Mouse (Mus musculus) hindbrain, embryonic 10.5 days (tissue): ENCODE measurements around the gene Pigyl. TPM values are rescaled to one million over a fixed set of nuclear protein-coding genes. Genes with fewer than 3 reads are reported as not detected.

Source experiments
- DNase-seq: peaks from one replicate; pipeline ENCODE4 v3.0.0-alpha.2; 2017; ENCODE audit warnings: low spot score
- H3K27ac ChIP-seq: fragments of 300-500 bp; sonication (generic); 2 replicates; pipeline ENCODE4 v1.5.1; 2016; ENCODE audit warnings: mild to moderate bottlenecking, moderate library complexity
- H3K27me3 ChIP-seq: fragments of 300-500 bp; sonication (generic); 2 replicates; pipeline ENCODE4 v1.6.1; 2016; ENCODE audit warnings: mild to moderate bottlenecking; ENCODE audit not compliant: poor library complexity, insufficient read depth, severe bottlenecking
- H3K36me3 ChIP-seq: fragments of 300-500 bp; sonication (generic); 2 replicates; pipeline ENCODE4 v1.6.1; 2016; ENCODE audit warnings: mild to moderate bottlenecking, moderate library complexity
- H3K4me1 ChIP-seq: fragments of 300-500 bp; sonication (generic); replicated peaks from 2 replicates; pipeline ENCODE4 v1.6.1; 2016; ENCODE audit warnings: mild to moderate bottlenecking
- H3K4me3 ChIP-seq: fragments of 300-500 bp; sonication (generic); 2 replicates; pipeline ENCODE4 v1.5.1; 2016; ENCODE audit warnings: mild to moderate bottlenecking, moderate library complexity
- H3K9me3 ChIP-seq: fragments of 300-500 bp; sonication (generic); 2 replicates; pipeline ENCODE4 v1.6.1; 2016; ENCODE audit warnings: mild to moderate bottlenecking, moderate library complexity
- WGBS: fragments of 180-500 bp; shearing (Covaris S2); methylation state at CpG from one replicate; pipeline ENCODE4 v1.1.7; 2016; 5-methylcytosine and 5-hydroxymethylcytosine counted together
- polyA plus RNA-seq: library from polyadenylated mRNA; unstranded; fragments of >200 nt; fragmentation: Nextera tagmentation; extraction: Ambion mirVana; gene quantifications from 2 replicates; pipeline ENCODE4 v1.2.1, GENCODE M21; 2016

Pigyl gene
- polyA plus RNA-seq, 1 experiment from 2014 or later: 68.3 TPM

GRCm38 (mm10) chr9:22131226-22131981, 25.2 kb upstream of the Pigyl start:
- H3K4me1 ChIP-seq: peaks cover 12% of the 10 kb centered on the region
- H3K36me3 ChIP-seq: no peaks in the 10 kb centered on the region
- H3K4me3 ChIP-seq: peak overlapping the region; percentile 40
- DNase-seq: peak; percentile 37
- H3K27ac ChIP-seq: peak overlapping the region; percentile 62
- no peaks in the 10 kb centered on the region for H3K9me3 ChIP-seq
- 1% methylated on average over 35 of the region's 35 CpGs for WGBS
- peaks cover 71% of the 10 kb centered on the region for H3K27me3 ChIP-seq

- peaks cover 75% of the 10 kb centered on the region for H3K27me3 ChIP-seq
- H3K4me3 ChIP-seq: peak overlapping the region; percentile 40
- H3K27ac ChIP-seq: no peak overlapping the region
- H3K36me3 ChIP-seq: no peaks in the 10 kb centered on the region
- WGBS: 50% methylated on average over 11 of the region's 11 CpGs
- no peaks in the 10 kb centered on the region for H3K9me3 ChIP-seq
- DNase-seq: no peak
- H3K4me1 ChIP-seq: peaks cover 19% of the 10 kb centered on the region
These were observed 24.4 kb upstream of the Pigyl start for GRCm38 (mm10) chr9:22132220-22132619.

GRCm38 (mm10) chr9:22134246-22134890, 22.3 kb upstream of the Pigyl start:
- H3K27me3 ChIP-seq: peaks cover 72% of the 10 kb centered on the region

DNA sequence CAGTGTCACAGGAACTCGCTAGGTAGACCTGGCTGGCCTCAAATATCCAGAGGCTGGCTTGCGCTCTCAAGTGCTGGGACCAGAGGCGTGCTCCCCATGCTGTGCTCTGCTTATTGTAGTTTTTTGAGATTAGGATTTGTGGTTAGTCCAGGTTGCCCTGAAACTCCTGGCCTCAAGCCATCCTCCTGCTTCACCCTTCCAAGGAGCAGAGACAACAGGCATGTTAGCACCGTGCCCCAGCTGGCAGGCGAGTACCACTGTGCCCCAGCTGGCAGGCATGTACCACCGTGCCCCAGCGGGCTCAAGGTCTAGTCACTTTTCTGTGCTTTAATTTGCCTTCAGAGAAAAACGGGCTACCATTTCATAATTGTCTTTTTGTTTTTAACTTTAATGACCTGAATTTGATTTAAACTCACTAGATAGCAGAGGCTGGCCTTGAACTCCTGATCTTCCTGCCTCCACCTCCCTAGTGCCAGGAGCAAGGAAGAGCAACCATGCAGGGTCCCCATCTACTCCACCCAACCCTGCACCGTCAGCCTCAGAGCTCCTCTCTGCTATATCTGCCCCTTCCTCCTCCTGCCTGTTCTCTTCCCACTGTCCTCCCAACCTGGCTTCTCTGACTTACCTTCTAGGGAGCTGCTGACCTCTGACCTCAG, 21.5 kb upstream of the Pigyl start:
- H3K4me1 ChIP-seq: peaks cover 26% of the 10 kb centered on the region
- H3K27ac ChIP-seq: peak overlapping the region; percentile 59
- 82% methylated on average over 9 of the region's 9 CpGs for whole genome bisulfite sequencing
- H3K36me3 ChIP-seq: no peaks in the 10 kb centered on the region
- peak overlapping the region; percentile 21; the same call in 1 of the 2 replicates for H3K4me3 ChIP-seq
- no peaks in the 10 kb centered on the region for H3K9me3 ChIP-seq
- no peak for DNase-seq
- peaks cover 65% of the 10 kb centered on the region for H3K27me3 ChIP-seq

More at GRCm38 (mm10) chr9:22134246-22134890, 22.3 kb upstream of the Pigyl start:
- DNase-seq: no peak
- Histone ChIP-seq H3K4me1 (peaks cover 26% of the 10 kb centered on the region), H3K27ac (peak overlapping the region; percentile 23; the same call in 1 of the 2 replicates), H3K9me3 (no peaks in the 10 kb centered on the region), H3K36me3 (no peaks in the 10 kb centered on the region), H3K4me3 (peak overlapping the region; percentile 21; the same call in 1 of the 2 replicates)
- WGBS: 85% methylated on average over 7 of the region's 7 CpGs

GRCm38 (mm10) chr9:22135644-22136390, 20.8 kb upstream of the Pigyl start, which contains the start of gene Acp5:
Gene Acp5 (minus strand): TSS chr9:22135711.
- H3K27ac ChIP-seq: peak within 1 kb of the TSS; percentile 59
- H3K9me3 ChIP-seq: no peaks in the 10 kb centered on the region
- DNase-seq: no peak
- 70% methylated on average over 7 of the region's 7 CpGs for WGBS
- H3K36me3 ChIP-seq: no peaks in the 10 kb centered on the region
- H3K27me3 ChIP-seq: peaks cover 58% of the 10 kb centered on the region
- H3K4me3 ChIP-seq: peak within 1 kb of the TSS; percentile 21; the same call in 1 of the 2 replicates
- H3K4me1 ChIP-seq: peaks cover 26% of the 10 kb centered on the region

DNA sequence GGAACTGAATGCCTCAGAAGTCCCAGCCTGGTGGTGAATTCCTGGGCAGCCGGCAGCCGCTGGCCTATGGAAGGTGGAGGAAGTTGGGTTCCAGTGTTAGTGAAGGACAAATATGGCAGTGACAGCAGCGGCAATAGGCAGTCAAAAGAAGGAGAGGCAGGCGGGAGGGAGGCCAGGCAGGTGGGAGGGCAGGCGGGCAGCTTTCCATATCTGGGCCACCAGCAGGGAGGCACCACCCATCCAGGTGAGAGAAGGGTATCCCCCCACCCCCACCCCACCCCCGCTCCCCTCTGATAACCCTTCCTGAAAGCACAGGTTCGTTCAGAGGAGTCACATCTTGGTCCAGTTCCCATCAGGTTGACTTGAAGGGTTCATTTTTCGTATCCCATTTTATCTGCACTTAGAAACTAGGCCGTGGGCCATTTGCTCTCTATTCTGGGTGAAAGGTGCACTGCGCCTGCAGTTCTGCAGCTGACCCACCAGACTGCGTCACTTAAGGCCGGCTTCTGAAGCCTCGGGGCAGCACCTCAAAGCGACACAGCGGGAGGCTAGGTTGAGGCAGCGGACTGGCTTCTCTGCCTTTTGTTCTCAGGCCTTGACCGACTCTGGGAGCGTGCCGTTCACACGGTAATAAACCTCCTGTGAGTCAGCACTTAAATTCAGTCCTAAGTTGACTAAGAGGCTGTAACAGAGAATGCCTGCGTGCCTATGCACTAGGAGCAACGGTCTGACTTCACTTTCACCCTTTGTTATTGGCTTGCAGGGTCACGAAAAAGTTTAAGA, 19.7 kb upstream of the Pigyl start:
- peaks cover 16% of the 10 kb centered on the region for H3K4me1 ChIP-seq
- peak; percentile 40 for DNase-seq
- H3K27me3 ChIP-seq: peaks cover 46% of the 10 kb centered on the region
- WGBS: 12% methylated on average over 23 of the region's 23 CpGs
- no peaks in the 10 kb centered on the region for H3K36me3 ChIP-seq
- no peaks in the 10 kb centered on the region for H3K9me3 ChIP-seq
- H3K4me3 ChIP-seq: peak overlapping the region; percentile 26
- peak overlapping the region; percentile 36 for H3K27ac ChIP-seq

DNA sequence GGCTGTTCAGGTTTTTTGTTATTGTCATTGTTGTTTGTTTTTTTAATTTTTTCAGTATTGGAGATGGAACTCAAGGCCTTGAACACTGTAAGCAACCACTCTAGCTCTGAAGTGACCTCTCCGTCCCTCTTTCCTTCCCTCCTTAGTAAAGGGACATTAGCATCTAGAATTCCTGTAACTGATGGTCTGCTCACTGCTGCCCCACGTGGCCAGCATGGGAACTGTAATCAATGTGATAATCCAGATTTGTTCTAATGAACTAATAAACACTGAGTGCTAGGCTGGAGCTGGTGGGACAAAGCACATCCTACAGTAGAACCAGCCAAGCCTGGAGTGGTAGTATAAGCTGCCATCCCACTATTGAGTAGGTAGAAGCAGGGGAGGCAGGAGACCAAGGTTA, 18.2 kb upstream of the Pigyl start:
- Histone ChIP-seq H3K27ac (no peak overlapping the region), H3K9me3 (no peaks in the 10 kb centered on the region), H3K27me3 (peaks cover 31% of the 10 kb centered on the region), H3K4me1 (peaks cover 14% of the 10 kb centered on the region), H3K36me3 (no peaks in the 10 kb centered on the region), H3K4me3 (no peak overlapping the region)
- DNase-seq: peak; percentile 46
- WGBS: 35% methylated on average over 2 of the region's 2 CpGs

GRCm38 (mm10) chr9:22139746-22140145, 16.9 kb upstream of the Pigyl start:
- peaks cover 14% of the 10 kb centered on the region for H3K4me1 ChIP-seq
- H3K4me3 ChIP-seq: no peak overlapping the region
- no peaks in the 10 kb centered on the region for H3K9me3 ChIP-seq
- no peak for DNase-seq
- WGBS: 92% methylated on average over 5 of the region's 5 CpGs
- H3K36me3 ChIP-seq: no peaks in the 10 kb centered on the region
- no peak overlapping the region for H3K27ac ChIP-seq
- H3K27me3 ChIP-seq: peaks cover 30% of the 10 kb centered on the region

GRCm38 (mm10) chr9:22143108-22144037, 13.3 kb upstream of the Pigyl start:
- Histone ChIP-seq H3K36me3 (no peaks in the 10 kb centered on the region), H3K4me1 (no peaks in the 10 kb centered on the region), H3K9me3 (peaks cover 11% of the 10 kb centered on the region; the same call in 1 of the 2 replicates), H3K27me3 (no peaks in the 10 kb centered on the region), H3K4me3 (no peak overlapping the region), H3K27ac (no peak overlapping the region)
- peak; percentile 86 for DNase-seq
- 58% methylated on average over 17 of the region's 17 CpGs for WGBS

DNA sequence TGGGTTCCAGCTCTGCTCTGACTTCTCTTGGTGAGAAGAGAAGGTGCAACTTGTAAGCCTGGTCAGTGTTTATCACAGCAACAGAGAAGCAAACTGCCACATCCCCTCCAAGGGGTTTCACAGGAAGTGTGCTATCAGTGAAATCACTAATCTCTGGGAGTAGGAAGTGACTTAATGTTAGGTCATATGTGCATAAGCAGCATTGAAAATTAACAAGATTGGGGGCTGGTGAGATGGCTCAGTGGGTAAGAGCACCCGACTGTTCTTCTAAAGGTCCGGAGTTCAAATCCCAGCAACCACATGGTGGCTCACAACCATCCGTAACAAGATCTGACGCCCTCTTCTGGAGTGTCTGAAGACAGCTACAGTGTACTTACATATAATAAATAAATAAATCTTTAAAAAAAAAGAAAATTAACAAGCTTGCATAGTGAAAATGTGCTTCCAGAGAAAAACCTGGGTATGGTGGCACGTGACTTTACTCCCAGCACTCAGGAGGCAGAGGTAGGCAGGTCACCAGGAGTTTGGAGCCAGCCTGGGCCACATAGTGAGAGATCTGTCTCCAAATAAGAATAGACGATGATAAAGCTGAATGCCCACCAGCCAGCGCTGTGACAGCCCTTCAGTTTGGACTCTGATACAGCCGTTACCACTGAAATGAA, 12.2 kb upstream of the Pigyl start:
- WGBS: 89% methylated on average over 8 of the region's 8 CpGs
- Histone ChIP-seq H3K9me3 (peaks cover 13% of the 10 kb centered on the region; the same call in 1 of the 2 replicates), H3K27me3 (no peaks in the 10 kb centered on the region), H3K4me1 (no peaks in the 10 kb centered on the region), H3K36me3 (no peaks in the 10 kb centered on the region), H3K27ac (no peak overlapping the region), H3K4me3 (no peak overlapping the region)
- no peak for DNase-seq
